Mouse (Mus musculus) splenic B cell, adult 2 months (primary cell): ENCODE measurements around the gene 1700024G13Rik.
"Not testable (repeated sequence)": the region's sequence is repeated elsewhere in the genome, so short reads cannot be mapped to it uniquely, and the experiment has no call there.

Experiments
- DNase-seq: peaks from one replicate; pipeline ENCODE4 v3.0.0-alpha.2; 2011; ENCODE audit warnings: low read depth, low spot score
- H3K27me3 ChIP-seq: 2 replicates; pipeline ENCODE4 v1.6.1; 2012; ENCODE audit warnings: mild to moderate bottlenecking, low read length, moderate library complexity, mixed read lengths; ENCODE audit not compliant: control insufficient read depth, poor library complexity, insufficient read depth, severe bottlenecking
- H3K36me3 ChIP-seq: 2 replicates; pipeline ENCODE4 v1.6.1; 2012; ENCODE audit warnings: mild to moderate bottlenecking, low read length, moderate library complexity, mixed read lengths; ENCODE audit not compliant: control insufficient read depth, poor library complexity, insufficient read depth, severe bottlenecking

1700024G13Rik gene

DNA sequence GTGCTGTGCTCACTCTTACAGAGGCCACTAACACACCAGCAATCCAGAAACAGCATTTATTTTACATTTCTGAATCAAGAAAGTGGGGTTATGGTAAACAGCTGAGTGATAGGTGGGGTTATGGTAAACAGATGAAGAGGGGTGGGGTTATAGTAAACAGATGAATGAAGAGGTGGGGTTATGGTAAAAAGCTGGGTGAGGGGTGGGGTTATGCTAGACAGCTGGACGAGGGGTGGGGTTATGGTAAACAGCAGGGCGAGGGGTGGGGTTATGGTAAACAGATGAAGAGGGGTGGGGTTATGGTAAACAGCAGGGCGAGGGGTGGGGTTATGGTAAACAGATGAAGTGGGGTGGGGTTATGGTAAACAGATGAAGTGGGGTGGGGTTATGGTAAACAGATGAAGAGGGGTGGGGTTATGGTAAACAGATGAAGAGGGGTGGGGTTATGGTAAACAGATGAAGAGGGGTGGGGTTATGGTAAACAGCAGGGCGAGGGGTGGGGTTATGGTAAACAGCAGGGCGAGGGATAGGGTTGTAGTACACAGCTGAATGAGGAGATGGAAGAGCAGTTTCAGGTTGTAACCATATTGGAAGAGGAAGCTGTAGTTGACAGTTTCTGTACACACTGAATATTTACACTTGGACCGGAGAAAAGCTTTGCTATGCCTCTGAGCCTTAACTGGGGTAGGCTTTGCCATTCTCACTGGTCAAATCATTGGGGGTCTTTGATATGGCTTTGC lies 36.8 kb downstream of the 1700024G13Rik start:
- DNase-seq, H3K36me3 ChIP-seq, H3K27me3 ChIP-seq: not testable (repeated sequence)

DNA sequence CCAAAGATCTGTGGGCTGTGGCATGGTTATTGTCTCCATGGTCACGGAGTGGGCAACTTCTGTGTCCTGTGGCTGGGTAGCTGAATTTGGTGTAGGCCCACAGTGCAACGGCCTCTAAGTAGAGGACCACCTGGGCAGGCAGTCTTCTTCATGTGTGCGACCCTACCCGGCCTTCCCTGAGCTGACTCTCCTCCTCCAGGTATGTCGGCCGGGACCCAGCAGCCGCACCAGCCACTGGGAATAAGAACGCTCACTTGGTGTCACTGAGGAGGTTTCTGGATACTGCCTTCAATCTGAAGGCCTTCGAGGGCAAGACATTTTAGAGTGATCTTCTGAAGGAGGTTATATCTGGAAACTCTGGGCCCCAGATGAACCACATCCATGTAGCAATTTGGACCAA lies 40.9 kb downstream of the 1700024G13Rik start:
- no peaks in the 10 kb centered on the region for H3K36me3 ChIP-seq
- H3K27me3 ChIP-seq: no peaks in the 10 kb centered on the region
- DNase-seq: no peak

DNA sequence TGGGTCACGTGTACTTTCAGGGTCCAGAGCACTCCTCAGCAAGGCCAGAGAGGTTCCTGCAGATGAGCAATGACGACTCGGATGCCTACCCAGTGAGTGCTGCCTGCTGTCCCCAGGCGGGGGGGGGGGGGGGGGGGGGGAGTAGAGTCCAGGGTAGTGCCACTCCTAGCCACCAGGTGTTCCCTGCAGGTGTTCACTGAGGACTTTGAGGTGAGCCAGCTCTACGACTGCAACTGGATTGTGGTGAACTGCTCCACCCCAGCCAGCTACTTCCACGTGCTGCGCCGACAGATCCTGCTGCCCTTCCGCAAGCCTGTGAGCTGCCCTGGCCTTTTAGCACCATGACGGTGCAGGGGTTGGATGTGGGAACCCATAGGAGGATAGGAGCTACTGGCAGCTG lies 43.5 kb downstream of the 1700024G13Rik start:
- Histone ChIP-seq H3K36me3 (no peaks in the 10 kb centered on the region), H3K27me3 (no peaks in the 10 kb centered on the region)
- DNase-seq: no peak

DNA sequence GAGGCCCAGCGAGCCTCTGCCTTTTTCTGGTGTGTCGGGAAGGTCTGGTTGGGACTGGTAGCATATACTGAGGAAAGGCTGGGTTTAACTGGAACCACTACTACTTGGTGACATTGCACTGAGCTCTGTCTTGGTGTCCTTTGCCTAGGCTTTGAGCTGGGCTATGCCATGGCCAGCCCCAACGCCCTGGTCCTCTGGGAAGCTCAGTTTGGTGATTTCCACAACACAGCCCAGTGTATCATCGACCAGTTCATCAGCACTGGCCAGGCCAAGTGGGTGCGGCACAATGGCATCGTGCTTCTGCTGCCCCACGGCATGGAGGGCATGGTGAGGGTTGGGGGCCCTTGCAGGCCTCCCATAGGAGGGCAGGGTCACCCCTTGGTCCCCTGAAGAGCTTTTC lies 44.0 kb downstream of the 1700024G13Rik start:
- H3K27me3 ChIP-seq: no peaks in the 10 kb centered on the region
- H3K36me3 ChIP-seq: no peaks in the 10 kb centered on the region
- no peak for DNase-seq

DNA sequence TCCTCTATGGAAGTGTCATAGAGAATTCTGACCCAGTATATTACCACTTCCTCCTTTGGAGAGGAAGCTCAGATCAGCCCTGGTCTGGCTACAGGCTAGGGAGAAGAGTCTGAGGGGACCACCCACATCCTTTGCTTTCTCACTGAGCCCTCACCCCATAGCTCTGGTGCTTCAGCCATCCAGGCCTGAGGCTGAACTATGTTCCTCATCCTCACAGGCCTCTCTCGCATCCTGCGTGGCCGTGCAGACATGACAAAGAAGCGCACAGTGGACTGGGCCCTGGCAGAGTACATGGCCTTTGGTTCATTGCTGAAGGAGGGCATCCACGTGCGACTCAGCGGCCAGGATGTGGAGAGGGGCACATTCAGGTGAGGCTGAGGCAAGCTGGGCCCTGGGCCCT lies 46.4 kb downstream of the 1700024G13Rik start:
- Histone ChIP-seq H3K36me3 (no peaks in the 10 kb centered on the region), H3K27me3 (no peaks in the 10 kb centered on the region)
- no peak for DNase-seq

DNA sequence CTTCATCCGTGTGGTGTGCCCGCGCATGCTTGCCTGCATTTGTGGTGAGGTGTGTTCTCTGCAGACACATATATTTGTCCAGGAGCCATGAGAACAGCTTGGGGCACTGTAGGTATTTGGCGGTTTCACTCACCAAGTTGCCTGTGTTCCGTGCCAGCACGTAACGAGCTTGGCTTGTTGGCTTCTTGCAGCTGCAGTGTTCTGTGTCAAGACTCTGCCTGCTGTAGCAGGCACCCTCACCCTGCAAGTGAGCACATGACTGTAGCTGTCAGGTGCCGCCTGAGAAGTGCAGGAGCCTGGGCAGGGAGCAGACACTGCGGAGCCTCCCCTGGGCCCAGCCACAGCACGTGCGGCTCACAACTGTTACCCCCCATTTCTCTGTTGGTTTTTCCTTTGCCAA lies 51.6 kb downstream of the 1700024G13Rik start:
- Histone ChIP-seq H3K36me3 (no peaks in the 10 kb centered on the region), H3K27me3 (no peaks in the 10 kb centered on the region)
- DNase-seq: no peak

DNA sequence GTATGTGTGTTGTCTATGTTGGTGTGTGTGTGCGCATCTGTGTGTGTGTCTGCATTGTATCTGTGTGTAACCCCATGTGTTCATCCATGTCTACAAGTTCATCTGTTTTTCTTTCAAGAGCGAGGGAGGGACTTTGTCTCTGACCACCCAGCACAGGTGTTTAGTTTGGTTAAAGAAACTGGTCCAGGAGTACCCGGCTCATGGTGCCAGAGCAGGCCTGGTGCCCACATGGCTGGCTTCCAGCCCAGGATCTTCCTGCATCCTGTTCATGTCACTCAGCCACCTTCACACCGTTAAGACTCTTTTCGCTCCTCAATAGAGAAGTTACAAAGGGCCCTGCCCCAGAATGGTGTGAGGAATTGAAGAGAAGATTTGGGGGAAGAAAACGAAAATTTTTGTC lies 52.2 kb downstream of the 1700024G13Rik start:
- Histone ChIP-seq H3K36me3 (no peaks in the 10 kb centered on the region), H3K27me3 (no peaks in the 10 kb centered on the region)
- DNase-seq: no peak

DNA sequence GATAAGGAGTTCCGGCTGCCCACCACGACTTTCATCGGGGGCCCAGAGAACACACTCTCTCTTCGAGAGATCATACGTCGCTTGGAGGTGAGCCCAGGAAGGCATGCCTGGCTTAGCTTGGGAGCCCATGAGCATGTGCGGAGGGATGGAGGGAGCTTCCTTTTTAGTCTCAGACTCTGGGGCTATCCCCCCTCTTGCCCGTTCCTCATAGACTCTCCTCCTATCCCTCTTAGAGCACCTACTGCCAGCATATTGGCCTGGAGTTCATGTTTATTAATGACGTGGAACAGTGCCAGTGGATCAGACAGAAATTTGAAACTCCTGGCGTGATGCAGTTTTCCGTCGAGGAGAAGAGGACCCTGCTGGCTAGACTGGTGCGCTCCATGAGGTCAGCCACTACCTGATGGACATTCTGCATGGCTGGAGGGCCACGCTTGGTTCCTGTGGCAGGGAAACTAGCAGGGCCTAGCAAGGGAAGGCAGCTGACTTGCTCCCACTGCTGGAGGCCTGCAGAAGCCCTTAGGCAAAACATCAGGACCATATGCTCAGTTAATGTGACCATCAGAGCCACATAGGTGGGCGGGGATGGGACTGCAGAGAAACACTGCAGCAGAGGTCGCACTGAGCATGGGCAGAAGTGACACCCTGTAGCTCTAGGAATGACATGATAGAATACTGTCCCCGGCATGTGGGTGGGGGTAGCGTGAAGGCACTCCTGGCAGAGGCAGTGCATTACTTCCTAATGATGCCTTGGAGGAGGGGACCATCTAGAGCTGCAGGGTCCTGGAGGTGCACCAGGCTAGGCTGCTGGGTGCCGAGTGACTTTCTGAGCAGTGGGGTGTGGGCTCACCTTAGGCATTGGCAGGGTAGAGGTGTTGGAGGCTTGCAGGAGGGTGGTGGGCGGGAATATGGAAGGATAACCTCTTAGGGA lies 55.4 kb downstream of the 1700024G13Rik start:
- Histone ChIP-seq H3K27me3 (no peaks in the 10 kb centered on the region), H3K36me3 (no peaks in the 10 kb centered on the region)
- no peak for DNase-seq

DNA sequence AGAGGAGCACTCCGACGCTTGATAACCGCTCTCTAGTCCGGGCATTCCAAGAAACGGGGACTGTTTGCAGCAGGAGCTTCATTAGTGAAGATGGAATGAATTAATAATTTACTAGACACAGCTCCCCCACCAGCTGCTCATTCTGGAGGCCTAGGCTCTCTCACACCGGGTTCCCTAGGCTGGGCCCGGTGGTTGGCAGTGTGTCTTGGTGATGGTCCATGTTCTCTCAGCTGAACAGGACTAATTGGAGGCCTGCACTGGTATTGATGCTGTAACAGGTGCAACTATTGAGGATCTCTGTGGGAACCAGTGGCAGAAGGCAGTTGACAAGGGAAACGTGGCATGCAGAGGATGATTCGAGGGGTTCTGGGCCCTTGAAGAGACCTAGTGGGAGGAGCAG lies 60.8 kb downstream of the 1700024G13Rik start:
- DNase-seq: no peak
- Histone ChIP-seq H3K36me3 (no peaks in the 10 kb centered on the region), H3K27me3 (no peaks in the 10 kb centered on the region)
